Mouse (Mus musculus): ENCODE measurements around the gene Fam98c. TPM values are rescaled to one million over a fixed set of nuclear protein-coding genes. Genes with fewer than 3 reads are reported as not detected.

The Fam98c gene
- polyA plus RNA-seq, 2 experiments = 17.1 to 18.9 TPM

GRCm38 (mm10) chr7:29170755-29171561 lies 14.9 kb upstream of the Fam98c start:
- Histone ChIP-seq H3K36me3 (ENCODE audit: control insufficient read depth, insufficient read depth, low read length) (peaks cover 31% of the 10 kb centered on the region), H3K9me3 (ENCODE audit: control insufficient read depth, low read length) (no peaks in the 10 kb centered on the region), H3K4me1 (ENCODE audit: control insufficient read depth, insufficient read depth, low read length) (peaks cover 20% of the 10 kb centered on the region), H3K4me2 (replicated peaks; ENCODE audit: low read depth, low read length, severe bottlenecking) (peak overlapping the region; percentile 86), H3K27ac (replicated peaks; ENCODE audit: low read depth, low read length) (no peak overlapping the region), H3K4me3 (replicated peaks; ENCODE audit: low read length) (peak overlapping the region; percentile 66), H3K27me3 (ENCODE audit: control insufficient read depth, insufficient read depth, low read length) (peaks cover 34% of the 10 kb centered on the region), H3K9ac (ENCODE audit: low read depth, low read length, severe bottlenecking) (peak overlapping the region; percentile 41)
- DNase-seq (ENCODE audit: low spot score) (peak; percentile 53), ATAC-seq (ENCODE audit: low FRiP score, low read depth) (no peak)
- 4% methylated on average over 37 of the region's 43 CpGs for WGBS
- TF ChIP-seq POLR2A (IDR thresholded peaks at IDR 0.05; ENCODE audit: borderline replicate concordance, extremely low read depth, insufficient read depth, insufficient read length) = no peak

- Histone ChIP-seq H3K4me2 (replicated peaks; ENCODE audit: low read depth, low read length, severe bottlenecking) (peak within 1 kb of the TSS; percentile 86), H3K27ac (replicated peaks; ENCODE audit: low read depth, low read length) (0 out of 2 replicates have a peak within 1 kb of the TSS, but pooled peaks have one; percentile 43), H3K9ac (ENCODE audit: low read depth, low read length, severe bottlenecking) (peak within 1 kb of the TSS; percentile 62), H3K4me3 (replicated peaks; ENCODE audit: low read length) (peak within 1 kb of the TSS; percentile 66), H3K4me1 (ENCODE audit: control insufficient read depth, insufficient read depth, low read length) (peaks cover 20% of the 10 kb centered on the region), H3K9me3 (ENCODE audit: control insufficient read depth, low read length) (no peaks in the 10 kb centered on the region), H3K36me3 (ENCODE audit: control insufficient read depth, insufficient read depth, low read length) (peaks cover 24% of the 10 kb centered on the region), H3K27me3 (ENCODE audit: control insufficient read depth, insufficient read depth, low read length) (peaks cover 34% of the 10 kb centered on the region)
- DNase-seq (ENCODE audit: low spot score) (peak; percentile 80), ATAC-seq (ENCODE audit: low FRiP score, low read depth) (peak; percentile 74)
- TF ChIP-seq POLR2A (IDR thresholded peaks at IDR 0.05; ENCODE audit: borderline replicate concordance, extremely low read depth, insufficient read depth, insufficient read length) = no peak
- under 1% methylated on average over 30 of the region's 30 CpGs for WGBS
These were observed 14.2 kb upstream of the Fam98c start, which contains the start of the genes Ggn and Spred3 for GRCm38 (mm10) chr7:29170066-29170754. Ggn (plus strand) TSS chr7:29170210. Spred3 (minus strand) TSS chr7:29170411.

GRCm38 (mm10) chr7:29169231-29170065 lies 13.4 kb upstream of the Fam98c start:
- 0 out of 2 replicates have a peak overlapping the region, but pooled peaks have one; percentile 43 for H3K27ac ChIP-seq (replicated peaks; ENCODE audit: low read depth, low read length)
- H3K4me2 ChIP-seq (replicated peaks; ENCODE audit: low read depth, low read length, severe bottlenecking) = peak overlapping the region; percentile 86
- peak overlapping the region; percentile 62 for H3K9ac ChIP-seq (ENCODE audit: low read depth, low read length, severe bottlenecking)
- peaks cover 24% of the 10 kb centered on the region for H3K36me3 ChIP-seq (ENCODE audit: control insufficient read depth, insufficient read depth, low read length)
- no peaks in the 10 kb centered on the region for H3K9me3 ChIP-seq (ENCODE audit: control insufficient read depth, low read length)
- under 1% methylated on average over 30 of the region's 39 CpGs for WGBS
- H3K4me3 ChIP-seq (replicated peaks; ENCODE audit: low read length) = peak overlapping the region; percentile 66
- ATAC-seq (ENCODE audit: low FRiP score, low read depth) (peak; percentile 89), DNase-seq (ENCODE audit: low spot score) (peak; percentile 88)
- peaks cover 34% of the 10 kb centered on the region for H3K27me3 ChIP-seq (ENCODE audit: control insufficient read depth, insufficient read depth, low read length)
- peaks cover 20% of the 10 kb centered on the region for H3K4me1 ChIP-seq (ENCODE audit: control insufficient read depth, insufficient read depth, low read length)
- no peak for TF ChIP-seq POLR2A (IDR thresholded peaks at IDR 0.05; ENCODE audit: borderline replicate concordance, extremely low read depth, insufficient read depth, insufficient read length)

GRCm38 (mm10) chr7:29168791-29169230 lies 12.8 kb upstream of the Fam98c start:
- ATAC-seq (ENCODE audit: low FRiP score, low read depth) = no peak
- Histone ChIP-seq H3K4me3 (replicated peaks; ENCODE audit: low read length) (peak overlapping the region; percentile 66), H3K27me3 (ENCODE audit: control insufficient read depth, insufficient read depth, low read length) (peaks cover 32% of the 10 kb centered on the region), H3K9ac (ENCODE audit: low read depth, low read length, severe bottlenecking) (peak overlapping the region; percentile 62), H3K4me1 (ENCODE audit: control insufficient read depth, insufficient read depth, low read length) (peaks cover 20% of the 10 kb centered on the region), H3K27ac (replicated peaks; ENCODE audit: low read depth, low read length) (0 out of 2 replicates have a peak overlapping the region, but pooled peaks have one; percentile 43), H3K36me3 (ENCODE audit: control insufficient read depth, insufficient read depth, low read length) (peaks cover 18% of the 10 kb centered on the region), H3K9me3 (ENCODE audit: control insufficient read depth, low read length) (no peaks in the 10 kb centered on the region), H3K4me2 (replicated peaks; ENCODE audit: low read depth, low read length, severe bottlenecking) (peak overlapping the region; percentile 86)
- DNase-seq (ENCODE audit: low spot score) = no peak
- 0% methylated on average over 10 of the region's 14 CpGs for WGBS
- no peak for TF ChIP-seq POLR2A (IDR thresholded peaks at IDR 0.05; ENCODE audit: borderline replicate concordance, extremely low read depth, insufficient read depth, insufficient read length)
